Mouse (Mus musculus) hindlimb bud, embryonic 11.5 days (tissue): ENCODE measurements around the gene Ccl6.

Experiments used
- DNase-seq: peaks from one replicate; pipeline ENCODE4 v3.0.0-alpha.2; 2012; ENCODE audit warnings: low read depth, low spot score; ENCODE audit errors: extremely low spot score

Gene Ccl6

GRCm38 (mm10) chr11:83597796-83598195 lies 4.9 kb upstream of the Ccl6 start:
- DNase-seq: no peak

- no peak for DNase-seq
Observed at GRCm38 (mm10) chr11:83595669-83596455, 3.0 kb upstream of the Ccl6 start.

DNA sequence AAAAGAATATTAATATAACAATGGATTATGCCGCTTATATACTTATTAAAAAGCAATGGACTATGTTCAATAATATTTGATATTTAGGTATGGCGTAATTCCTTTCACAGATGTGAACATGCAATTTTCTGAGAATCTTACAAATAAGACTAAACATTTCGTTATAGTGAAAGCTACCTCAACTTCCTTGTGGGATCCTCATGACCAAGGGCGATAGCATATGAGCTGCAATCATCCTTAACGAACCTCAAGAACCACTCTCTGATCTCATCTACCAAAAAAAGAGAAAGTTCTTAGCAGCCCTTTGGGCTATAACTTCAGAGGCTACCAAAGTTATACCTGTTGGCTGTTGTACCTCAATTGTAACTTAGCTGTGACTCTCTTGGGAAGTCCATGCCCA lies 566 bp upstream of the Ccl6 start:
- DNase-seq: no peak

- no peak for DNase-seq
Observed at GRCm38 (mm10) chr11:83584232-83584631, 8.7 kb downstream of the Ccl6 start.

DNA sequence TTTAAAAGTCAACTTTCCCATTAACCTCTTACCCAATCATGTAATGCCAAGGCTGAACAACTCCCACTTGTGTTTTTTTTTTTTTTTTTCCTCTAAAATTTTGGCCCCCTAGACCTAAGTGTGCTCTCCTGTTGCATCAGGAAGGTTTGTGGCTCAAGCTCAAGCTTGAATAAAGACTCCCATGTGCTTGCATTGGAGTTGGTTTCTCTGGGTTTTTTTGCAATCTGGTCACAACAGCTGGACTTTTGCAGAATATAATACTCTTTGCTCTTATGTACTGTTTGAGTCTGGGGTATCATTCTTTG lies 9.5 kb downstream of the Ccl6 start:
- no peak for DNase-seq

- DNase-seq: no peak
Observed at GRCm38 (mm10) chr11:83582626-83583449, 10.0 kb downstream of the Ccl6 start.

DNA sequence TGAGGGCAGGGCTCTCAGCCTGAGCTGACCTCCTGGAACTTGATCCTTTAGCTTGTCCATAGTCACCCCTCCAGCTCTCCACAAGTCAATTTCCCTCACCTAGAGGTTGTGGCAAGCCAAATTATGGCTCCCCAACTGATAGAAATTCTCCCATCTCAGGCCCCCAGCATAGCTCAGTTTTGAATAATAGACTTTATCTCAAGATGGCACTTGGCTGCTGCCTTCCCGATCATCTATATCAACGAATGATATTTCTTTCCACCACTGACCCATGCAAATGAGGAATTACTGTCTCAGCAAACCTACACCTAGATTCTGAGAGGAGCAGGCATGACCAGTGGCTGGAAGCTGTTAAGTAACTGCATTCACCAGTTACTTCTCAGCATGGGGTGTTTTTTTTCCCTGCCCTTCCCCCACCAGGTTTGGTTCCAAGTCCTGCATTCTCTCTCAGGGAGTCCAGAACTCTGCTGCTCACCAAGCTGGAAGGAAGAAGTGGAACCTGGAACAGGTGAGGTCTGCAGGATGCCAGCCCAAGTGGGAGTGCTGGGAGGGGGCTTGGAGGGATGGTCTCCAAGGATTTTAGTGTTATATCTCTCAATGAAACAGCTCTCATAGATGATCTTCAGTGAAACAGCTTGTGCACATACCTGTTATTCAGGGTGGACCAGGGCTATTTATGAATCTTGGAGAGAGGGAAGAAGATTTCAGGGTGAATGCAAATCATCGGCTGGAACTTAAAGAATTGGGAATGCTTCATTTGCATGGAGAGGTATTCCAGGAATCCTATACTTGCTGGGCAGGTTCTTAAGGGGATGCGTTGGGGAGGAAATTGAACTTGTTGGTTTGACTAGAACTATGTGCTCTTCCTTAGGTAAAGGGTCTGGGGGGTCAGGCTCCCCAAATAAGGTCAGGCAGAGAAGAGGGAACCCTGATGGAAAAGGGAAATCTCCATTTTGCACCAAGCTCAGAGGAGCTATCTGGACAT lies 11.0 kb downstream of the Ccl6 start:
- no peak for DNase-seq

- DNase-seq: no peak
Observed at GRCm38 (mm10) chr11:83580699-83581232, 12.1 kb downstream of the Ccl6 start.

- DNase-seq: no peak
Observed at GRCm38 (mm10) chr11:83578999-83579398, 13.9 kb downstream of the Ccl6 start.

GRCm38 (mm10) chr11:83578186-83578760 lies 14.6 kb downstream of the Ccl6 start, which contains the start of gene Ccl9:
Ccl9 (minus strand) TSS chr11:83578636.
- no peak for DNase-seq

GRCm38 (mm10) chr11:83576927-83577555 lies 15.8 kb downstream of the Ccl6 start:
- no peak for DNase-seq

DNA sequence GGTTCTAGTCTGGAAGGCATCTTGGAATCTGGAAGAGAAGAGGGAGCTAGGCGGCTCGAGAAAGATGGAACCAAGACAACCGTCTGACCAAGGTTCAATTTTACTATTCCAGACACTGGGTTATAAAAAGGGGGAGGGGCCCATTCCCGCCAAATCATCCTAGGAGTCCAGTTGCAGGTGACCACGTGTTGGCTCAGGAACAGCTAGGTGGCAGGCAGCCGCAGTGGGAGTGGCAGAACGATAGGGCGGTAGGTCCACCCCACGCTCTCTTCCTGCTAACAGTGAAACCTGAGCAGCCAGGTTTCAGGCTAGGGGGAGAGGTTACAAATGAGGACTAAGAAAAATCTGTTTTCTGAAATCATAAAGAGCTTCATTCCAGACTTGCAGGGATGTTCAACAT lies 20.1 kb downstream of the Ccl6 start:
- DNase-seq: no peak

DNA sequence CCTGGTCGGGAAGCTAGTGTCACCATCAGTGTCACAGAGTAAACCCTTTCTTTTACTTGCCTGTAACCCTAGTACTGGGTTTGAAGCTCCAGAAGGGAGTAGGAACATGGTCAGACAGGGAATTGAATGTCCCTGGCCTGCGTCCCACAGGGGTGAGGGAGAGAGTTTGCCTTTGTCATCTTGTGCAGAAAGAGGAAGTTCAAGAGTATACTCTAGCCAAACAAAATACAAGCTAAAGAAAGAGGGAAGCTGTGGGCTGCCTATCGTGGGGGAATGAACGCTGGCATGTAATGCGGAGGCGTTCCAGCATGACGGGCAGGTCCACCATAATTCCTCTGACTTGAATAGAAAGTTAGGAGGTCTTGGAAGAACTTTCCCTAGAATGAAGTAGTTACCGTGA lies 20.7 kb downstream of the Ccl6 start:
- no peak for DNase-seq

DNA sequence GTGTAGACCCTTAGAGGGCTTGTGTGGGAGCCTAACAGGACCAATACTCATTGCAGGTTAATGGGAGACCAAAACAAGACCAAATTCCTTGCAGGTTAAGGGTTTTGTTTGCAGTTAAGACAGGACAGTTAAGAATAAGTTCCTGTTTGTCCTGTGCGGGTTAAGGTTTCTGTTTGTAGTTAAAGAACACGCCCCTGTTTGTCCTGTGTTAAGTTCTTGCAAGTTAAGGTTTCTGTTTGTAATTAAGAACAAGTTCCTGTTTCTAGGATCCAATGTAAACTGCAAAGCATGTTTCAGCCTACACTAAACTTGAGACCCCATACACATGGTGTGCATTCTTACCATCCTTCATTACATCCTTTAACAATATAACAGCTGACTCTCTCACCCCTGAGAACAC lies 22.7 kb downstream of the Ccl6 start:
- DNase-seq: no peak

DNA sequence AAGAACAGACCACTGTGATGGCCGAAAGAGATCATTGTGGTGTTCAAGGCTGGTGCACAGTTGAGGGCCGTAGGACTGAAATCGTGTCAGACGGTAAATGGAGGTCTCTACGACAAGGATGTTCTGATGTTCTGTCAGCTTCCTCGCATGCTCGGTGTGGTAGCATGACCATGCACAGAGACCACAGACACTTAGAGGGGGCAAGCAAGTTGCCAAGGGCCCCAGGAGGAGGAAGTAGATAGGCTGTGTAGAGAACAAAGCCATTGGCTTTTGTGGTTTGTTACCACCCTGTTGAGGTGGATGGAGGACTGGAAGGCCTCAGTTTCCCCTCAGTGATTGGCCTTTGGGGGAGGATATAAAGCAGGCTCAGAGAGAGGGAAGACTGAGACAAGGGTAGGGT lies 23.6 kb downstream of the Ccl6 start:
- DNase-seq: no peak

- no peak for DNase-seq
Observed at GRCm38 (mm10) chr11:83568786-83569185, 24.1 kb downstream of the Ccl6 start.

DNA sequence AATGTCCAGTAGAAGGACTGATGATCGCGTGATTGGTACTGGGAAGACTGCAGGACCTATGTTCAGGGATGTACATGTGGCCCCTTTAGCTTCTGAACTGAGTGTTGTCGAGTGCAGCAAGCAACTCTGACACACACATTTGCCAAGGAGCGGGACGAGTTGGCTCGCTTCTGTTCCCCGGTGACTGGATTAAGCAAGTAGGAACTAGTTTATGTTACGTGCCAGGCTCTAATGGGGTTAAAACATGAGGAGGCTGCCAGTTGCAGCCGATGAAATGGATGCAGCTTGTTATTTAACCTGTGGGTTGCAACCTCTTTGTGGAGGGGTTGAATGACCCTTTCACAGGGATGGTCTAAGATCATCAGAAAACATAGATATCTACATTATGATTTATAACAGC lies 24.8 kb downstream of the Ccl6 start:
- DNase-seq: no peak

GRCm38 (mm10) chr11:83567311-83567710 lies 25.6 kb downstream of the Ccl6 start:
- DNase-seq: no peak

DNA sequence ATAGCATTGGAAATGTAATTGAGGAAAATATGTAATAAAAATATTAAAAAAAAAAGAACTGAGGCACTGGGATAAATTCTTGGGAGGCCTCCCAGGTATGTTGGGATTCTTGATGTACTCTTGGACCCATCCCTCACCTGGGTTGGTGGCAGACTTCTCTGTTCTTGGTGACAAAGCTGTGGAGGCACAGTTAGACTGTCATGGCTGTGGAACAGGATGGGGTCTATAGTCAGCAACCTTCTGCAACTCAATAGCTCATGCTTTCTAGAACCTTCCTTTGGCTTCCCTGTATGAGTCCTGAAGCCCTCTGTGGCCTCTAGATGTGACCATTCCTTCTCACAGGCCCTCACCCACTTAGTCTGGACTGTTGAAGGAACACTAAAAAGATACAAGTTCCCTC lies 26.3 kb downstream of the Ccl6 start:
- no peak for DNase-seq

GRCm38 (mm10) chr11:83563754-83564153 lies 29.1 kb downstream of the Ccl6 start:
- no peak for DNase-seq
